Mouse (Mus musculus): Measurements from ENCODE around the gene Anapc15-ps.

Anapc15-ps gene

DNA sequence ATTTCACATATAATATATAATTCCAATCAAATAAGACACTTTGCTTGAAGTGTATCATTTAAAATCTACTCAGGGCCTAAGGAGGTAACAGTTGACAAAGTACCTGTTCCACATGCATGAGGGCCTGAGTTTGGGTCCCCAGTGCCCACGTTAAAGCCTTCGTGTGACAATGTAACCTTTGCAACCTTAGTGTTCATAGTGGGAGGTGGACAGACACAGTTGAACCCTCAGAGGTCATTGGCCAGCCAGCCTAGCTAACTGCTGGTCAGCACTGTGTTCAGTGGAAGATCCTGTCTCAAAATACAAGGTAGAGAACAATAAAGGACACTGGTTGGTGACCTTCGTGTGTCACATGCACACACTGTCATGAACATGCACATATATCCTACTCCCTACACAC, 4.2 kb downstream of the Anapc15-ps start:
- no peak for DNase-seq (ENCODE audit: low spot score)

DNA sequence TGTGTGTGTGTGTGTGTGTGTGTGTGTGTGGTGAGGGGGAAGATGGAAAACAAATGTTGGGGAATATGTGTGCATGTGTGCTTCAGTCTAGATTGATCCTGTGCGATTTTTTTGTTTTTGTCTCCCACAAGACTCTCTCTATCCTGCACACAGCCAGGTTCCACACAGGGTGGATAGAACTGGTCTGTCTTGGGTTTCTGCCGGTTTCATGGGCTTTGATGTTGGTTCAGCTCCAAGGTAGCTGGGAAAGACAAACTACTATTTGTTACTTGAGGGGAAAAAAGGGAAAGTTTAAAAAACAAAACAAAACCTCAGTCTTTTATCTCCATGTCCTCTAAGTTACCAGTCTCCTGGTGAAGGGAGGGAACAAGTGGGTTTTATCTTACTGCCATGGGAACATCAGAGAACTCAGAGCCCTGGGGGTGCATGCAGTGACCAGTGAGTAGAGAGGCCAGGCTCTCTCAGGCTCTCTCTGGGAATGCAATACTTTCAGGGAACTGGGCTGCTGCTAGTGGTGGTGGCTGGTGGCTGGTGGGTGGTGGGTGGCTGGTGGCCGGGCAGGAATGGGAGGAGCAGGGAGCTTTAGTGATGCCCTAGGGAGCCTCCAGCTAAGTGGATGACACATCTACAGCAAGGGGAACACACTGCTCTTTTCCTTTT, 5.8 kb downstream of the Anapc15-ps start:
- DNase-seq (ENCODE audit: low spot score): no peak

DNA sequence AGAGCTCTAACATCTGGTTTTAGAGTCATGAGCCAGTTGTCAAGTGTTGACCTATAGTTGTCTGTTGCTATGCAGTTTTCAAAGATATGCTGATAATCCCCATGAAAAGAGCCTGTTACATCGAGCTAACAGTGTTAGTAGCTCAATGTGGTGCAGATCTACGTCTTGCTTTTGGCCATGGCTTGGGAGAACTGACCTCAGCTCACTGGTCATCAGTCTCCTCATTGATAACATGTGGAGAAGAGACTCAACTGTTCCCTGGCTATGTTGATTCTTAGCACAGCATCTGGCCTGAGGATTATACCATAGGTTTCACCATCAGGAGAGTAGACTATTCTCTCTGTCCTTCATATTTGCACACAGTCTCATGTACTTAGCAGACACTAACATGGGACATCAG, 6.5 kb downstream of the Anapc15-ps start:
- DNase-seq (ENCODE audit: low spot score): no peak

DNA sequence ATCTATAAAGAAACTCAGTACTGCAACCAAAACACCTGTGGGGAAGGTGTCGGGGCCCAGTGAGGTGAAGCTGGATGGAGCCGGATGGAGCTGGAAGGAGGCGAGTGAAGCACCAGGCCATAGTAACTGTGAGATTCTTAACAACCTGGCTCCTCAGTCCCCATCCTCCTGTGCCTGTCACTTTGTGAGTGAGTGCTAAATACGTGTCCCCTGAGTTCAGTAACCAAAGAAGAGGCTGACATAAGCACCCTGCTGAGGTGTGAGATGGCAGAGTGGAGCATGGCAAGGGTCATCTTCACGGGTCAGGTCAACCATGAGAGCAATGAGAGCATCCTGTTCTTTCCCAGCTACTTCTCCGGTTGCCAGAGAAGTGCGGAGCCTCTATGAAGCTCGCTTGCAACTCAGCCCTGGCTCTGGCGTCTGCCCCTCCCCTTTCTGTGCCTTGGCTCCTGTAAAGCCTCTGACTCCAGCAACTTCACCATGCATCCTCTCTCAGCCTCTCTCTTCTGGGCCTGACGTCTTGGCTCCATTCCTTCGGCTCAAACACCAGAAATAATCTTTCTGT, 7.7 kb downstream of the Anapc15-ps start:
- no peak for DNase-seq (ENCODE audit: low spot score)

DNA sequence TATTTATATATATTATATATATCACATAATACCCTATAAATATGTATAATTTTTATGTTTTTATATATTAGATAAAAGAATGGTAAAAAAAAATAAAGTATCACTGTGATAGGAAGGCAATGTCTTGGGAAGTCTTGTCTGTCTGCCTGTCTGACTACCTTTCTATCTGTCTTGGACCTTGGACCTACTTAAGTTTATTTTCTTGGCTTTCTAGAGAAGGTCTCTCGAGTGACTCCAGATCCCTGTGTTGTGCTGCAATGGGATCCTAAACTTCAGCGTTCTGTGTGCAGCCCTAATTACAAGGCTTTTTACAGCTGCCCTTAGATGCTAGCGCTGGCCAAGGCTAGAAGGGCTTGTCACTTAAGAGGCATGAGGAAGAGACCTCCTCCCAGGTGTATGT, 8.6 kb downstream of the Anapc15-ps start:
- no peak for DNase-seq (ENCODE audit: low spot score)

DNA sequence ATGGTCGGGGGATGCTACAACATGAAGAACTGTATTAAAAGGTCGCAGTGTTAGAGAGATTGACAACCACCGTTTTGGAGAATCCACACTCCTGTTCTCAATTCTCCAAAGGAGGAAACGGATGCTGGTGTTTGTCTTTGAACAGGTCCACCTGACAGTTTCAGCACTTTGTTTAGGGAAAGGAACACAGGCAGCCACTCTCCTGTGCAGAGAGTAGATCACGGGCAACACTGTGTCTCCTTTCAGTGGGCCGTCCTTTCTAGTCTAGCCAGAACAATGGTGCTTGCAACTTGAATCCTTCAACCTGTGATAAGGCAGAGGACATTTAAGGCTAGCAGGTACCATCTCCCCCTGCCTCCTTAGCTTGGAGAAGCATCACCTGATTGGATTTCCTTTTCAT, 12.9 kb downstream of the Anapc15-ps start:
- DNase-seq (ENCODE audit: low spot score): no peak

DNA sequence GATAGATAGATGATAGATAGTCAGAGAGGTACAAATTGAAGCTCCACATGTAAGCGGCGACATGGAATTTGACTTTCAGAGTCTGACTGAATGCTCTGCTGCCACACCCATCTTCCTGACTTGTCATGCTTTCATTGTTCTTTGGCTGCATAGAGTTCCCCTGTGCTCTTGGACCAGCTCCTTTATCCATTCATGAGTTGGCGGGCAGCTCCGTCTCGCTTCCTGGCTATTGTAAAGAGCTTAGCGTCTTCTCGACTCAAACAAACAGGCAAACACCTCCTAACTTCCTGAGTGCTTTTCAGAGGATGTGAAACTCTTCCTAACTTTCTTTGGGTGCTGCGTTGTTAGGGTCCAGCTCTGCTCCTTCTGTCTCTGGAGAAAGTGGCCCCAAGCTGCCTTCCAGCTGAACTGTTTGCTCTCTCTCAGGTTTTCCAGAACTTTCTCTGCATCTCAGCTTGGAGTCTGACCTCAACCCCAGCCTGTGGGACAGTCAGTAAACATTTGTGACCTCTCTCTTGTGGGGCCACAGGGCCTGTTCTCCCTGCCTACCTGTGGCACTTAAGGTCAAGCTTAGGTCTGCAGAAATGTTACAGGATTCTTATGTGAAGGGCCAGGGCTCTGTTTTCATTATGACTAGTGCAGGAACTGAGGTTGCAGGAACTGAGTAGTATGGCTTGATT, 13.6 kb downstream of the Anapc15-ps start:
- DNase-seq (ENCODE audit: low spot score): no peak

DNA sequence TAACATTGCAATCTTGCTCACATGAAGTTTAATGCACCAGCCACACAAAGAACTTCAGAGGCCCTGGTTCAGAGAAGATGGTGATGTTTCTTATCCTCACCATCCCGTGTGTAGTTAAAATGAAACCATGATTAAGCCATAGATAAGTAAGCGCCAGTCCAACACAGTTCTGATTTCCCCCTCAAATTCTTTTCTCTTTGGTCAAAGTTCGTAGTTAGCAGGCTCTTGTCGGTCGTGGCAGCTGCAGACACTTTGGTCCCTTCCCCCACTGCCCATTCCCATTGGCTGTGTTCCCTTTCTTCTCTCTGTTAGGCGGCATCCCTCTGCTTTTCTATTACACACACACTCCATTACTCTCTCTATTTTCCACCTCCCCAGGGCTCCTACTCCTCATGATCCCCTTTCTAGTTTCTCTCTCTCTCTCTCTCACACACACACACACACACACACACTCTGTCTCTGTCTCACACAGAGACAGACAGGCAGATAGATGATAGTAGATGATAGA, 14.4 kb downstream of the Anapc15-ps start:
- DNase-seq (ENCODE audit: low spot score): no peak

DNA sequence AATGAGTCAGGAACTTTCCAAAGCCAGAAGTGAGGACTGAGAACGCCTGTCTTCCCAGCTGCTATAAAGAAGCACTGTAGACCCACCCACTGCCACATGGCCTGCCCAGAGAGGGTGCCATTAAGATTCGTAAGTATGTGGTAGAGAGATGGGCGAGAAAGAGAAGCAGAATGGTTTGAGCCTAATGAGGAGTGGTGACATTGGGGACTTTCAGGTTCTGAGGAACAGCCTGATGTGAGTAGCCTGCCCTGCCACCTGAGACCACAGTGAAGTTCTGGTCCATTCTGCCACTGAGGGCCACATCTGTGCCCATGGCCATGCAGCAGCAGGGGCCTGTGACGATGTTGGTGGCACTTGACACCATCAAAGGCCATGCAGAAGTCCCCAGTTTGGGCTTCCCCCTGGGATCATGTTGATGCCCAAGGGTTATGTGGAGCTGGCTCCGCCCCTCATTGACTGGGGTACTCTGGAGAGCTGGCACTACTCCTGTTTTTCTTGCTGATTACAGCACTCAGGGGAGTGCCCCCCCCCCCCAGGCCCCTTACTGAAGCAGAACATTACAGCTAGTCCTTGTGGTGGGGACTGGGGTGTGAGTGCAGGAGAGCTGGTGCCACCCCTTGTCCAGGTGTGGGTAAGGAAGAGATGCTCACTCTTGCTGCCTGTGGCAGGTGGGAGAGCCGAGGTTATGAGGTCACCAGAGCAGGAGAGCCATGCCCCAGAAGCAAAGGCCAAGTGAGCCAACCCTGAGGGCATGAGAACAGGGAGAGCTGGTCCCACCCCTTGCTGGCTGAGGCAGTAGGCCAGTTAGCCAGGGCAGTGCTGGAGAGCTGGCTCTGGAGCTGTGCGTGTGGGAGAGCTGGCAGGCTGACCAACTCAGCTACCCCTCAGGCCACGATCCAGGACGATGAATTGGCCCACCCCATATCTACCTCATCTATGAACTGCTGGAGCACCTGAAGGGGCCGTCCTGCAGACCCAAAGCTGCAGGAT, 16.7 kb downstream of the Anapc15-ps start:
- no peak for DNase-seq (ENCODE audit: low spot score)

DNA sequence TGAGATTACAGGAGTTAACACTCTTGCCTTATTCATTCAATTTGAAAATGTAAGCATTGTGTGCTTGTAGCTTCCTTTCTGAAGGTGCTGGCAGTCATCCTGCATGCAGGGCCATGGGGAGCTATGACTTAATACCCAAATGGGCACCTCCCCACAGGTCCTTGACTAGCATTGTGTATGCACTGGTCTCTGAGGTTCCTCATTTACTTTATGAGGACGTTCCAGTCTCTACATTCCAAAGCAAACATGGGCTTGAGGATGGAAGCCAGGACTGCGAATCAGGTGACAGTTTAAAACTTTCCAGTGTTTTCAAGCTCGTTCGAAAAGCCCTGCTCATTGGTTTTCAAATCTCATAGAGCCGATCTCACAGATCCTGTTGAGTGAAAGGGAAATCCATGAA, 21.1 kb downstream of the Anapc15-ps start:
- DNase-seq (ENCODE audit: low spot score): no peak

DNA sequence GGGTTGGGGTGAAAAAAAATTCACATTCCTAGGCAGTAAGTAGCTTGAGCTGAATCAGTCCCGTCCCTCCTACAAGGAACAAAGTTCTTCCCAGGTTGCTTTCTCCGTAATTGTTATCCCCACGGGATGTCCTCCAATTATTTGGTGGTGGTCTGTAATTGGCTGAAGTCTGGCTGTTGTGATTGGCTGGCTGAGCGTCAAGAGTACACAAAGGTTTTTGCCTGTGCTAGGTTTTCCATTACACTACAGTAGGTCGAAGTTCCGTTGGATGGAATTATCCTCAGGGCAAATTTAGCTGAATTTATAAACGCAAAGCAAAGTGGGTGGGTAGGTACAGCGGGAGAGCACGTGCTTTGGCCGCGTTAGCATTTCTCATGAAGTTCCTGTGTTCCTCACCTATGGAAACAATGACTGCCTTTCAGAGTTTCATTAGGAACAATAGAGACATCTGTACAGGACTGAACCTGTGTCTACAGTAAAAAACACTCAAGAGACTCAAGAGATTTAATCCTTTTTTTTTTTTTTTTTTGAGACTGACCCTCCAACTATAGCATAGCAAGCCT, 24.8 kb downstream of the Anapc15-ps start:
- no peak for DNase-seq (ENCODE audit: low spot score)

DNA sequence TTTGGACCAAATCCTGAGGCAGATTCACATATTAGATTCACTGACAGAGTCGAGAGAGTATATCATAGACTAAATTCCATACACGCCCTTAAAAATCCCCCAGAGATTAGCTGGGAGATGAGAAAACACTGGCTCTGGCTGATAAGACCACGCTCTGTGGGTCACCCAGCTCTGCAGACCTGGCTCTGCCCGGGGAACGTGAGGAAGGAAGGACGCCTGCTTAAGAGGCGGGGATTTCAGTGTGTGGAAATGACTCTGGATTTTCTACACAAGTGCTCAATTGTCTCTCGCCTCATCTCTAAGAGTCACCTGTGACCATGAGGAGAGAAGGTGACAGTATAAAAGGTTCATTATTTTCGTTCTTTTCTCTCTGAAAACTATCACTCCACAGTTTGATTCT, 26.1 kb downstream of the Anapc15-ps start:
- DNase-seq (ENCODE audit: low spot score): no peak

DNA sequence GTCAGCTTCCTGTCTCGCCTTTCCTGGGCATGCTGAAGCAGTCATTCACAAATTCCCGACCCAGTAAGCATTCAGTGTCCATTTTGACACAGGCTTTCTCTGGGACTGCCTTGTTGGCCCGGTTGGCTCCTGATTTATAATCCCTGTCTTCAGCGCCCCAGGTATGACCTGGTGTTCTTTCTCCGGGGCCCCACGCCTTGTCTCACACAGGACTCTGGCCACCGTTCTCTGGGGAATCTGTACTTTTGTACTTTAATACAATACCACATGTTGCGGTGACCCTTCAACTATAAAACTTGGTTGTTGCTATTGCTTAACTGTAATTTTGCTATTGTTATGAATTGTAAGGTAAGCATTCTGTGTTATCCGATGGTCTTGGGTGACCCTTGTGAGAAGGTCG, 26.7 kb downstream of the Anapc15-ps start:
- no peak for DNase-seq (ENCODE audit: low spot score)

DNA sequence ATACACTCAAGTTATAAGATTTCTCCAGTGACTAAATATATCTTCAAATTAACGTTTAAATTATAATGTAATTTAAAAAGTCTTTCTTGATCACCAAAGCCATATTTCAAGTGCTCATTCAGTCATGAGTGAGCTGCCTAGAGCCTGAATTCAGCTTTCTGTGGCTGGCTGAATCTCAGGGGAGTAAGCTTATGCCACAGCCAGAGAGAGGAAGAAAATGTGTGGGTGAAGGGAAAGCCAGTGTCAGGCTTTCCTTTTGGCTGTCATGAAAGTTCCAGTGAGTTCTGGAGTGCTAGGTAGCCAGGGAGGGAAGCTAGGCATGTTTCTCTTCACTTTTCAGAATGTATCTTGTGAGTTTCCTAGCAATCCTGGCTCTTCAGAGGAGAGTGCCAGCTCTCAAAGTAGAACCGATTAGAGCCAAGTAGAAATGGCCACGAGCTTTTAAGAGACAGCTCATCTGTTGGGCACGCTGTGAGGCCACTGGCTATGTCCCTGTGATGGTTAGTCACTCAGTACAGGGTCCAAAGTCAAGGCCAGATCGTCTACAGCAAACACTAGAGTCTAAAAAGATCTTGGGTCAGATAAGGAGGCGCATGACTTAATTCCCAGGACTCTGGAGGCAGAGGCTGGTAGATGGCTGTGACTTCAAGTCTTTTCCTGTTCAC, 29.4 kb downstream of the Anapc15-ps start:
- DNase-seq (ENCODE audit: low spot score): no peak

DNA sequence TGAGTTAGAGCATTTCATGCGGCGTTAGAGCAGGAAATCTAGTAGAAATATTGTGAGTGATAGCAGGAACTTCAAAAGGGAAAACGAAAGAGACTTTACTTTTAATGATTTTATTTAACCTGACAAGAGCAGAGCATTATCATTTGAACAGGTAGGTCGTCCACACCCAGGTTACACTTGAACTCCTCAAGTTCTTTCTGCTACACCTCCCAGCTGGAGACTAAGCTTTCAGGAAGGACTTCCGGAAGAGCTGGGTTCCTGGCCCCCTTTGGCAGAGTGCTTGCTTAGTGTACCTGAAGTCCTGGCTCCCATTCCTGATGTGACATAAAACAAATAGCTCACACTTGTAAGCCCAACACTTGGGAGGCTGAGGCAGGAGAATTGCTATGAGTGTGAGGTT, 30.2 kb downstream of the Anapc15-ps start:
- DNase-seq (ENCODE audit: low spot score): no peak

DNA sequence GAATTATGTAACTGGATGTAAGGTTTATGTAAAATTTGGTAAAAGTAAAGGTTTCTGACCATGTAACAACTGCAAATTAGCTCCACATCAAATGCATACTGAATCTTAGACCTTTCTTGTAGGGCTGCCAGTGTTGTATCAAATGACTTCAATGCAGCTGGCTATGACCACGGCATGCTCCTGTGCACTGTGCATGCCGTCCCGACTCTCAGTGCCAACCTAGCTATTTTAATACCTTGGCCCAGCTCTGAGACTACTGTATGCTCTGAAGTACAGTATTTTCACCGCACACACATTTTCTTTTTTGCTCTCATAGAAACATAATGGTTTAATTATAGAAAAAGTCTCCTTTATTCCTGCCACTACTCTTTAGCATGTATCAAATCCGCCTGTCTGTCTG, 31.9 kb downstream of the Anapc15-ps start:
- no peak for DNase-seq (ENCODE audit: low spot score)

DNA sequence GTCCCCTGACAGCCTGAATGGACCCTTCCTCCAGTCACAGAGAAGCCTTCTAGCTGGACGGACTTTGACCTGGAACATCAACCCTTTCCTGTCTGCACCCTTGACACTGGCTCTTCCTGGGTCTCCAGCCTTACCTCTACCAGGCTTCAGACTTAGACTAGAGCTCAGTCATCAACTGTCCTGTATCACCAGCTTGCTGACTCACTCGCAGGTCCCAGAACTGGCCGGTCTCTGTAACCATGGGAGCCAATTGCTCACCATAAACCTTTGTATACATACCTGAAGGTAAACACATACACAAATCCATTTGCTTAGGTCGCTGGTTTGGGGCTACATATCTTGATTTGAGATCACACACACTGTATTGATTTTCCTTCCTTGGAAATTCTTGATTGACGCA, 33.8 kb downstream of the Anapc15-ps start:
- DNase-seq (ENCODE audit: low spot score): no peak

DNA sequence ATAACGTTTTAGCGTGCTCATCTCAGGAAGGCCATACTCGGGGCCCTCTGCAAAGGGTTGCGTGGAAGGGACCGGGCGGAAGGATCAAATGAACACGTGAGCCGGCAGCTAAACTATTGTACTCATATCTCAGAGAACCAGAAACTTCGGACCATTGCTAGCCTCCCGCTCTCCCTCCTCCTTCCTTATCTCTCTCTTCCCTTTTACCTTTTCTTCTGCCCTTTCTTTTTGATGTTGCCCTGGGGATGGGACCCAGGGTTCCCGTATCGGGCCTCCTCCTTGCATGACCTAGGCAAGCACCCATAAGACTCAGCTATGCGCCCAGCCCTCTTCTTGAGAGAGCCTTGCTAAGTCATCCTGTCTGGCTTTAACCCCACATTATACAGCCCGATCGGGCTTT, 38.5 kb downstream of the Anapc15-ps start:
- no peak for DNase-seq (ENCODE audit: low spot score)

DNA sequence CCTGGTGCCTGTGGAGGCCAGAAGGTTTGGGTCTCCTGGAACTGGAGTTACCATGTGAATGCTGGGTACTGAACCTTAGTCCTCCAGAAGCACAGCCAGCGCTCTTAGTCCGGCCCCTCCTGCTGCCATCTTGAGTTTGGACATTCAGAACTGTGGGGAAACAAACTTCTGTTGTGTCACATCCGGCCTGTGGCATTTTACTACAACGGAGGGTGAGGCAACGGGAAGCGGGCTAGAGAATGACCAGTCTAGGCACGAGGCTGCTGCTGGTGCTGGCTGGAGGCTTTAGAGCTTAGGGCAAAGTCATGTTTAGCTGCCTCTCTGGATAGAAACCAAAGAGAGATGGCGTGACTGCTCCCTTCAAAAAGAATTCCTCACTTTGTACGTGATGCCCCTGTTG, 39.0 kb downstream of the Anapc15-ps start:
- no peak for DNase-seq (ENCODE audit: low spot score)

DNA sequence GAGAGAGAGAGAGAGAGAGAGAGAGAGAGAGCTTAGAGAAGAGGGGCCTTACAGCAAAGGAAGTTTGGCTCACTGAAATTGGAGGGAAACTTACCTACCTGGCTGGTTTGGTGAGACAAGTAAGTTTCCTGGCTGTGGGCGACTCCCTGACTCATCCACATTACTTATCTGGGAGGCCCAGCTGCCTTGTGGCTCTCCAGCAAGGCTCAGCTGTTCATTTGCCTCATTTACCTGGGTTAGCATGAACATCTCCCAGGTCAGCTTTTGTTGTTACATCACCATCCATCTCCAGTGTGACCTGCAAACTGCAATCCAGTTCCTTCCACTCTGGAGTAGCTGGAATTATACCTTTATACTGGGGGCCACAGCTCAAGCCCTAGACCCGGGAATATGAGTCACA, 41.7 kb downstream of the Anapc15-ps start:
- no peak for DNase-seq (ENCODE audit: low spot score)

DNA sequence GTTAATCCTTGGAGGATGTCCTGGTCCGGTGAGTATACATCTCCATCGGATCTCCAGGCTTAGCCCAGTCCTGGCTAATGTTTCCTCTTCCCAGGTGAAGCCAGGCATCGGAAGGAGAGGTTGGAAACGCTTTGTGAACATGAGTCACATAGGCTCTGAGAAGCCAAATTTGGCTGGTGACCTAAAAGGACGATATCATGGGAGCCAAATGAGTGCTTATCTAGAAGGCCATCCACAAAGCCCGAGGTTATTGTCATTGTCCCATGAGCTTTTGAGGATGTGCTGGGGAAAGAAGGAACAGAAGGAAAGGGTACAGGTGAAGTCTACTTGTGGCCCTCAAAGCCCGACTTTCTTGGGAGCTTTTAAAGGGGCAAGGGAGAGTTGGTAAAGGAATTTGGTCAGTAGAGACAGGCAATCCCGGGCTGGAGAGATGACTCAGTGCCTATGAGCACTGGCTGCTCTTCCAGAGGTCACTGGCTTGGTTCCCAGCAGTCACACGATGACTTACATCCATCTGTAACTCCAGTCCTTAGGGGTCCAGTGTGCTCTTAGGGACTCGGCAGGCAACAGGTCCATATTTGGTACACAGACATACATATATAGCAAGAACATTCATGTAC, 42.4 kb downstream of the Anapc15-ps start:
- no peak for DNase-seq (ENCODE audit: low spot score)

Measured in testis, postnatal 10 days (tissue).